Comparison of ENCODE assay signal across 17 mouse cellular contexts in the genomic region with DNA sequence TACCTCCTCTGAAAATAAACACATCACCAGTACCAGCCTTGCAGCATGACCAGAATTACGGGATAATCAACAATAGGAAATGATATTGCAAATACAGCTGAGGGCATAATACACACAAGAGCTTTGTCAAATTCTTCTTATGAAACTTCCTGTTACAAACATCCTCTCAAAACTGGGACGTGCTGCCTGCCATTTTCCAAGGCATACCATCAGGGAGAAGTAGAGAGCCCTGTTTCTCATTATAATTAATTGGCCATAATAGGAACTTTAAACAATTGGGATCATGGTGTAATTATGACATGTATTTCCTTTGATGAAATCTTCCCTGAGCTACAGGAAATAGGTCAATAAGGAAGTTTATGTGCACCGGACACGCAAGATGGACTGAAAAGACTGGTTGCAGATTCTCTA. TPM values are rescaled to one million over a fixed set of nuclear protein-coding genes. Genes with fewer than 3 reads are reported as not detected.
A peak's percentile ranks its signal among the peaks of the same experiment; 100 is the strongest.
DNase-seq lines count a peak whose midpoint lies in the region; ATAC-seq lines count a peak whose summit lies in the region.
"Had no signal": no experiment of that assay in that cellular context is flagged by ENCODE, and none has a peak within 500 bp of the region (broad histone marks: within the 10 kb centered on the region; RNA-seq: fewer than 3 reads in every experiment).

No protein-coding gene starts in this region.

- H3K27ac ChIP-seq in embryonic facial prominence, embryonic 11.5 days (replicated peaks; ENCODE audit: low read depth, low read length), result no peak overlapping the region
- H3K27ac ChIP-seq in embryonic facial prominence, embryonic 10.5 days (replicated peaks), result no peak overlapping the region
- H3K27ac ChIP-seq: limb, embryonic 13.5 days; liver, embryonic 15.5 days; midbrain, embryonic 12.5 days had no signal

- ATAC-seq in embryonic facial prominence, embryonic 11.5 days (replicated peaks; ENCODE audit: insufficient number of reproducible peaks, low FRiP score, low TSS enrichment, low read depth), result no peak
- ATAC-seq: forebrain, embryonic 14.5 days had no signal

- no peak overlapping the region for H3K4me2 ChIP-seq in embryonic facial prominence, embryonic 11.5 days (ENCODE audit: low read depth, low read length)
- H3K4me2 ChIP-seq: limb, embryonic 13.5 days; liver, embryonic 15.5 days; midbrain, embryonic 12.5 days had no signal

- 58% methylated on average over 4 of the region's 4 CpGs for WGBS in embryonic facial prominence, embryonic 11.5 days
- WGBS in embryonic facial prominence, embryonic 10.5 days, result 48% methylated on average over 4 of the region's 4 CpGs

- no peaks in the 10 kb centered on the region for H3K4me1 ChIP-seq in embryonic facial prominence, embryonic 11.5 days (ENCODE audit: control insufficient read depth, insufficient read depth, low read length)
- peaks cover 12% of the 10 kb centered on the region for H3K4me1 ChIP-seq in embryonic facial prominence, embryonic 10.5 days
- H3K4me1 ChIP-seq: midbrain, embryonic 12.5 days had no signal

- no peak overlapping the region for H3K4me3 ChIP-seq in embryonic facial prominence, embryonic 11.5 days (ENCODE audit: low read depth, low read length)
- no peak overlapping the region for H3K4me3 ChIP-seq in embryonic facial prominence, embryonic 10.5 days
- H3K4me3 ChIP-seq: erythroblast, embryonic 14.5 days; limb, embryonic 13.5 days; liver, embryonic 15.5 days; midbrain, embryonic 12.5 days had no signal

- H3K9me3 ChIP-seq in embryonic facial prominence, embryonic 11.5 days (replicated peaks; ENCODE audit: control insufficient read depth, low read length), result no peaks in the 10 kb centered on the region
- no peaks in the 10 kb centered on the region for H3K9me3 ChIP-seq in embryonic facial prominence, embryonic 10.5 days
- H3K9me3 ChIP-seq: limb, embryonic 13.5 days; liver, embryonic 15.5 days; midbrain, embryonic 12.5 days had no signal

- H3K36me3 ChIP-seq in embryonic facial prominence, embryonic 11.5 days (replicated peaks; ENCODE audit: control insufficient read depth, insufficient read depth, low read depth, low read length), result no peaks in the 10 kb centered on the region
- no peaks in the 10 kb centered on the region for H3K36me3 ChIP-seq in embryonic facial prominence, embryonic 10.5 days (replicated peaks)
- H3K36me3 ChIP-seq: limb, embryonic 13.5 days; liver, embryonic 15.5 days; midbrain, embryonic 12.5 days had no signal

- H3K9ac ChIP-seq in embryonic facial prominence, embryonic 11.5 days (replicated peaks; ENCODE audit: low read length), result no peak overlapping the region
- H3K9ac ChIP-seq: limb, embryonic 13.5 days; liver, embryonic 15.5 days; midbrain, embryonic 12.5 days had no signal

- peak; percentile 28 for DNase-seq in embryonic facial prominence, embryonic 11.5 days (ENCODE audit: low spot score)
- no peak for DNase-seq in embryonic facial prominence, embryonic 10.5 days (ENCODE audit: low spot score)
- peak; percentile 64 for DNase-seq in retina, postnatal 1 day
- no peak for DNase-seq in retina, embryonic 14.5 days (ENCODE audit: low spot score)
- peak; percentile 71 for DNase-seq in lung, postnatal 36 days
- no peak for DNase-seq in urinary bladder, postnatal 36 days (ENCODE audit: low spot score in 2 of 2)
- DNase-seq in kidney, postnatal 36 days, result no peak
- DNase-seq in gastrocnemius, postnatal 25 days, result no peak
- DNase-seq: cerebellum, postnatal 14 days; heart, postnatal 4 days; kidney, adult 9 months; kidney, postnatal 4 days had no signal

- no peaks in the 10 kb centered on the region for H3K27me3 ChIP-seq in embryonic facial prominence, embryonic 11.5 days (ENCODE audit: control insufficient read depth, insufficient read depth, low read length)
- no peaks in the 10 kb centered on the region for H3K27me3 ChIP-seq in embryonic facial prominence, embryonic 10.5 days (replicated peaks; ENCODE audit: low read depth, poor library complexity, severe bottlenecking)
- H3K27me3 ChIP-seq: limb, embryonic 13.5 days; liver, embryonic 15.5 days; midbrain, embryonic 12.5 days had no signal

RNA-seq across cellular contexts. Expression of gene Ralgapa2, which starts 48.5 kb away (rescaled TPM):
- 6.6 and 8.2 TPM in 2 replicates for polyA plus RNA-seq in embryonic facial prominence, embryonic 11.5 days (2014; fragmentation: Nextera tagmentation; extraction: Ambion mirVana)
- 8.9 and 11.3 TPM in 2 replicates for polyA plus RNA-seq in embryonic facial prominence, embryonic 10.5 days (2016; fragmentation: Nextera tagmentation; extraction: Ambion mirVana)
- 1 to 10 TPM; 6.5 to 8.0 TPM for total RNA-seq in gastrocnemius, postnatal 25 days (2021)

Comparison
In these comparisons a context has a peak if more than half of its experiments do, and no peak if none do; other contexts are left out.
1. DNase-seq: peak in embryonic facial prominence, embryonic 11.5 days (single experiment), retina, postnatal 1 day (single experiment) and lung, postnatal 36 days (single experiment); none in embryonic facial prominence, embryonic 10.5 days (single experiment), retina, embryonic 14.5 days (single experiment), urinary bladder, postnatal 36 days (0 of 2), kidney, postnatal 36 days (0 of 2) and gastrocnemius, postnatal 25 days (single experiment).